Mouse (Mus musculus) lung, embryonic 16.5 days (tissue): ENCODE data around the gene Mmp9. TPM values are rescaled to one million over a fixed set of nuclear protein-coding genes. Genes with fewer than 3 reads are reported as not detected.

Experiments used
- ATAC-seq: fragments of 200-750 bp; cut with Nextera tagmentation; 2 replicates; pipeline ENCODE4 v1.8.0; 2017; ENCODE audit warnings: low read depth, mild to moderate bottlenecking, moderate library complexity
- H3K27ac ChIP-seq: fragments of 300-500 bp; sonication (generic); 2 replicates; pipeline ENCODE4 v1.5.1; 2014; ENCODE audit warnings: mild to moderate bottlenecking, control low read depth, low read length
- H3K27me3 ChIP-seq: fragments of 300-500 bp; sonication (generic); 2 replicates; pipeline ENCODE4 v1.6.1; 2014; ENCODE audit warnings: low read depth, low read length, mixed read lengths; ENCODE audit not compliant: control insufficient read depth, insufficient read depth
- H3K36me3 ChIP-seq: fragments of 300-500 bp; sonication (generic); 2 replicates; pipeline ENCODE4 v1.6.1; 2014; ENCODE audit warnings: low read length; ENCODE audit not compliant: control insufficient read depth, insufficient read depth
- H3K4me1 ChIP-seq: fragments of 300-500 bp; sonication (generic); replicated peaks from 2 replicates; pipeline ENCODE4 v1.6.1; 2014; ENCODE audit warnings: low read length, mixed read lengths; ENCODE audit not compliant: control insufficient read depth, insufficient read depth
- H3K4me2 ChIP-seq: fragments of 300-500 bp; sonication (generic); 2 replicates; pipeline ENCODE4 v1.6.1; 2014; ENCODE audit warnings: low read depth, low read length, control low read depth
- H3K4me3 ChIP-seq: fragments of 300-500 bp; sonication (generic); 2 replicates; pipeline ENCODE4 v1.5.1; 2014; ENCODE audit warnings: mild to moderate bottlenecking, low read length, control low read depth
- H3K9ac ChIP-seq: fragments of 300-500 bp; sonication (generic); 2 replicates; pipeline ENCODE4 v1.6.1; 2014; ENCODE audit warnings: low read length, control low read depth
- H3K9me3 ChIP-seq: fragments of 300-500 bp; sonication (generic); 2 replicates; pipeline ENCODE4 v1.6.1; 2016; ENCODE audit warnings: low read length; ENCODE audit not compliant: control insufficient read depth
- WGBS: fragments of 180-500 bp; shearing (Covaris S2); extraction: QIAGEN DNeasy Blood & Tissue Kit; methylation state at CpG from one replicate; pipeline ENCODE4 v1.1.7; 2014; 5-methylcytosine and 5-hydroxymethylcytosine counted together
- polyA plus RNA-seq: library from polyadenylated mRNA; unstranded; fragments of >200 nt; fragmentation: Nextera tagmentation; extraction: Ambion mirVana; gene quantifications from 2 replicates; pipeline ENCODE4 v1.2.1, GENCODE M21; 2015

Mmp9 gene
- polyA plus RNA-seq, 1 experiment from 2014 or later: 7.8 TPM

DNA sequence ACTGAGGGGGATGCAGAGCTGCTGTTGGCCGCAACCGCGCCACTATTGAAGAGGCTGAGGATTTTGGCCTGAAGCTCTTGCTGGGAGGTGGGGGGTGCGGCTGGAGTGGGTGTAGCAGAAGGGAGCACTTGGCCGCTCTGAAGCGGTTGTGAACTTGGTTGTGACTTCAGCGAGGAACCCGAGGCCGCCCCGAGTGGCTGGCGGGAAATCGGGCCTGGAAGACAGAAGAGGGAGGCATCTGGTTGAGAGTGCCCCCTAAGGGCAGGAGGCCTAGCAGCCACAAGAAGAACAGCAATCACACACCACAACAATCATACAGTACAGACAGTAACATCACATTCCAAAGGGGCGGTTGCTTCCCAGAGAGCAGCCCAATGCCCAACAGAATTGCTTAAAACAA is 61.4 kb downstream of the Mmp9 start:
- H3K27me3 ChIP-seq: peaks cover 5% of the 10 kb centered on the region
- no peaks in the 10 kb centered on the region for H3K9me3 ChIP-seq
- H3K4me2 ChIP-seq: no peak overlapping the region
- H3K4me1 ChIP-seq: peaks cover 16% of the 10 kb centered on the region
- 85% methylated on average over 13 of the region's 13 CpGs for WGBS
- peaks cover 40% of the 10 kb centered on the region for H3K36me3 ChIP-seq
- no peak overlapping the region for H3K9ac ChIP-seq
- H3K4me3 ChIP-seq: no peak overlapping the region
- no peak for ATAC-seq
- no peak overlapping the region for H3K27ac ChIP-seq

DNA sequence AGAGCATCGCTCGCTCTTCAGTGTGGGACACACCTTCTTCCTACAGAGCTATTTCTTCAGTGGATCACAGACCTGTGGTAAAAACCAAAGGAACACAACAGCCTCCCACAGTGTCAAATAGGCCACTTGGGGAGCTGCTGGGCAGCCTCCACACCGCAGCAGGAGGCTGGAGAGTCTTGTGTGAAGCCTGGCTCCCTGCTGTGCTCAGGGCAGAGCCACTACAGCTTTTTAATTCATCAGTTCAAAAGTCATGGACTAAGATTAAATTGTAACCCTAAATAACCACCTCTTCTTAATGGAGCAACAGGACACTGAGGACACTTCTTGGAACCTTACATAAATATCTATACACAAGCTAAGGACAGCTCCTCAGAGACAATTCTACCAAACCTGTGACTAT is 62.5 kb downstream of the Mmp9 start:
- Histone ChIP-seq H3K4me2 (no peak overlapping the region), H3K9me3 (no peaks in the 10 kb centered on the region), H3K36me3 (peaks cover 48% of the 10 kb centered on the region), H3K27ac (no peak overlapping the region), H3K4me1 (peaks cover 5% of the 10 kb centered on the region), H3K4me3 (no peak overlapping the region), H3K9ac (no peak overlapping the region), H3K27me3 (no peaks in the 10 kb centered on the region; the same call in 1 of the 2 replicates)
- WGBS: 92% methylated on average over 3 of the region's 3 CpGs
- no peak for ATAC-seq

DNA sequence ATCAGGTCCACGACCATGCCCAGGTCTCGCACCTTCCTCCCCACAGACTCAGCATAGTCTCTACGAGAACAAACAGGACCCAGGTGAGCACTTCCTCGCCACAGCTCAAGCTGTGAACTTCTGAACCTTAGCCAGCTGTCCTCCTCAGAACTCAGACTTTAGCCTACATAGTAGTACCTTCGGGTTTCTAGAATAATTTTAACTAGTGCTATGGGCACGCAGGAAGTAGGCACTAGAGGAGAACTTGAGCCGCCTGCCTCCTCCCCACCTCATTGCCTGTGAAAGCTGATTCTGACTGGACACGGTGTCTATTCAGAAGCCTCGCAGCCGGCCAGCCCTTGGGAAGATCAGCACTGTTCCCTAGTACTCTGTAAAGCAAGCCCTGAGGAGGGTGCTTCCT is 63.7 kb downstream of the Mmp9 start:
- H3K27me3 ChIP-seq: no peaks in the 10 kb centered on the region
- WGBS: 81% methylated on average over 10 of the region's 10 CpGs
- no peak overlapping the region for H3K27ac ChIP-seq
- no peak overlapping the region for H3K4me3 ChIP-seq
- ATAC-seq: no peak
- H3K4me1 ChIP-seq: no peaks in the 10 kb centered on the region
- no peak overlapping the region for H3K4me2 ChIP-seq
- H3K9me3 ChIP-seq: no peaks in the 10 kb centered on the region
- H3K9ac ChIP-seq: no peak overlapping the region
- peaks cover 58% of the 10 kb centered on the region for H3K36me3 ChIP-seq

Other genes with a start within 250 kb of the Mmp9 start
- not detected in 2 replicates for gene Spint4, start 242.3 kb upstream of the Mmp9 start, polyA plus RNA-seq
- not detected in 2 replicates for gene Spint5, start 225.5 kb upstream of the Mmp9 start, polyA plus RNA-seq
- 2.0 and 2.9 TPM in 2 replicates for gene Wfdc3, start 194.8 kb upstream of the Mmp9 start, polyA plus RNA-seq
- 61.3 and 71.9 TPM in 2 replicates for gene Dnttip1, start 194.8 kb upstream of the Mmp9 start, polyA plus RNA-seq
- gene Ube2c, start 170.9 kb upstream of the Mmp9 start, polyA plus RNA-seq: 494 and 533 TPM in 2 replicates
- gene Tnnc2, start 160.8 kb upstream of the Mmp9 start, polyA plus RNA-seq: 27.9 and 94.5 TPM in 2 replicates
- gene Snx21, start 155.0 kb upstream of the Mmp9 start, polyA plus RNA-seq: 23.9 and 30.6 TPM in 2 replicates
- 21.9 and 24.5 TPM in 2 replicates for gene Acot8, start 135.9 kb upstream of the Mmp9 start, polyA plus RNA-seq
- 7.9 and 8.9 TPM in 2 replicates for gene Zswim3, start 135.7 kb upstream of the Mmp9 start, polyA plus RNA-seq
- 16.6 and 16.9 TPM in 2 replicates for gene Zswim1, start 118.1 kb upstream of the Mmp9 start, polyA plus RNA-seq
- gene Spata25, start 112.2 kb upstream of the Mmp9 start, polyA plus RNA-seq: not detected in 2 replicates
- gene Ctsa, start 107.9 kb upstream of the Mmp9 start, polyA plus RNA-seq: 156 and 161 TPM in 2 replicates
- 7.1 and 7.8 TPM in 2 replicates for gene Neurl2, start 107.3 kb upstream of the Mmp9 start, polyA plus RNA-seq
- 193 and 203 TPM in 2 replicates for gene Pltp, start 83.1 kb upstream of the Mmp9 start, polyA plus RNA-seq
- 75.3 and 75.8 TPM in 2 replicates for gene Pcif1, start 61.5 kb upstream of the Mmp9 start, polyA plus RNA-seq
- 14.3 and 14.6 TPM in 2 replicates for gene Zfp335, start 29.0 kb upstream of the Mmp9 start, polyA plus RNA-seq
- gene Slc12a5, start 20.0 kb downstream of the Mmp9 start, polyA plus RNA-seq: 0.47 and 0.53 TPM in 2 replicates
- 64.3 and 64.4 TPM in 2 replicates for gene Ncoa5, start 94.1 kb downstream of the Mmp9 start, polyA plus RNA-seq
- 41.7 and 41.9 TPM in 2 replicates for gene Cd40, start 114.8 kb downstream of the Mmp9 start, polyA plus RNA-seq
- gene 1700025C18Rik, start 150.0 kb downstream of the Mmp9 start, polyA plus RNA-seq: not detected in 2 replicates